Mouse (Mus musculus) right cerebral cortex, postnatal 10 days (tissue): ENCODE results near the gene Zcwpw1.

Source experiments
- DNase-seq, 2 experiments: peaks; one replicate each; pipeline ENCODE4 v3.0.0; 2021; ENCODE audit warnings: low spot score in 2 of 2

Gene Zcwpw1

GRCm38 (mm10) chr5:137784546-137784945 lies 3.1 kb upstream of the Zcwpw1 start:
- peak in 1 of 2 experiments; percentile 36 for DNase-seq

DNA sequence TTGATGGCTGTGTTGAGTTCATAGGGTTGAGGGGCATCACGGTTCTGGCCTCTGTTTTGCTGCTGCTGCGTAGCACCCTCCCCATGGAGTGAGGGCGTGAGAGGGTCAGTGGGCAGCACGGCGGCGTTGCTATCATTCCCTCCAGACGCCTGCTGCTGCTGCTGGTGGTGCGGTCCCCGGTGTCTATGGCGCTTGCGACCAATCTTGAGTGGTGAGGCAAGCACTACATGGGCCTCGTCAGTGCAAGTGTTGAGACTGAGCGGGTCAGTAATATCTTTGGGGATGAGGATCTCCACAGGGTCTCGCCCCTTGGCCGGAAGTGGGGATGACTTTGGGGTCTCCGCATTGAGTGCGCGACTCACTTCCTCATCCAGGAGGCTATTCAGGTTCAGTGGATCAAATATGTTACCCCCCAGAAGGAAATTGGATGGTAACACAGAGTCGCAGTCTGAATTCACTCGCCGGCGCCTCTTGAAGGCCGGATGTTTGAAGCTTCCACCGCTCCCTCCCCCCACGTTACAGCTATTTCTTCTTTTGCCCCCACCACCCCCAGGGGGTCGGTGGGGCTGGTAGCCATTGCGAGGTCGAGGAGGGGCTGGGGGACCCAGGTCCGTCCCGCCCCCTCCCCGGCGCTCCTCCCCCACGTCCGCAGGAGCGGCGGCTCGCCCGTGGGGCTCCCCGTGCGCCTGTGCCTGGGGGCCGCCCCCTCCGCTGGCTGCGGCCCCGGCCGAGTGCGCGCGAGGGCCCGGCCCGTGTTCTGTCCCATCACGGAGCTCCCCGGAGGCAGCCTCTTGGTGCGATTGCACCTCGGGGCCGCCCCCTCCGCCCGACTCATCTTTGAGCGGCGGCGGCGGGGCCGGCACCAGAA lies 2.2 kb upstream of the Zcwpw1 start:
- peak; percentile 58 to 69 for DNase-seq

- peak; percentile 100 for DNase-seq
Observed at GRCm38 (mm10) chr5:137786109-137786942, 1.3 kb upstream of the Zcwpw1 start.

DNA sequence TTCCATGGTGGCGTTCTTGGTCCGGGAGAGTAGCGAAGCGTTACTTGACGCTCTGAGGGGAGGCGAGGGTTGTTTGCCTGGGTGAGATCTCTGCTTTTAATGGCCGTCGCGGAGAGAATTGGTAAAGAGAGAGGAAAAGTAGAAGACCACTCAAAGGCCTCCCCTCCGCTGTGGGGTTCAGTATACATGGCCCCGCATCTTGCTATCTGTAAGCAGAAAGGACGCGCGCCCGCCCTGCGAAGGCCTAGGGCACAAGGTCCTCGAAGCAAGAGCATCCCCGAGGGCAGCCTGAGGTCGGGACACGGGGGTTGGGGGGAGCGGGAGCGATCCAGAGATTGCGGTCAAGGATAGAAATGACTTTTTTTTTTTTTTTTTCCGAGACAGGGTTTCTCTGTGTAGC lies 573 bp downstream of the Zcwpw1 start:
- peak; percentile 59 to 72 for DNase-seq

- no peak for DNase-seq
Observed at GRCm38 (mm10) chr5:137788946-137789531, 1.4 kb downstream of the Zcwpw1 start.

DNA sequence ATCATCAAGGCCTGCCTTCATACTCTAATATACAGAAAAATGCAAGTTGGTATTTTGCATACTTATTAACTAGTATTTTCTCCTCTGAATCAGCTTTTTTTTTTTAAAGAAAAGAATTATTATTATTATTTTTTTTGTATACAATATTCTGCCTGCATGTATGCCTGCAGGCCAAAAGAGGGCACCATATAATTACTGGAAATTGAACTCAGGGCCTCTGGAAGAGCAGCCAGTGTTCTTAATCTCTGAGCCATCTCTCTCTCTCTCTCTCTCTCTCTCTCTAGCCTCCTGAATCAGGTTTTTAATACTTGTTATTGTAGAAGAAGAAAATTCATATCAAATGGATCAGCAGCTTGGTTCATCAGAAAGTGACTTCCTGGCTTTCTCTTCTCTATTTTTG lies 4.0 kb downstream of the Zcwpw1 start:
- no peak for DNase-seq

- no peak for DNase-seq
Observed at GRCm38 (mm10) chr5:137796606-137797005, 9.0 kb downstream of the Zcwpw1 start.

- no peak for DNase-seq
Observed at GRCm38 (mm10) chr5:137800917-137801316, 13.3 kb downstream of the Zcwpw1 start.

DNA sequence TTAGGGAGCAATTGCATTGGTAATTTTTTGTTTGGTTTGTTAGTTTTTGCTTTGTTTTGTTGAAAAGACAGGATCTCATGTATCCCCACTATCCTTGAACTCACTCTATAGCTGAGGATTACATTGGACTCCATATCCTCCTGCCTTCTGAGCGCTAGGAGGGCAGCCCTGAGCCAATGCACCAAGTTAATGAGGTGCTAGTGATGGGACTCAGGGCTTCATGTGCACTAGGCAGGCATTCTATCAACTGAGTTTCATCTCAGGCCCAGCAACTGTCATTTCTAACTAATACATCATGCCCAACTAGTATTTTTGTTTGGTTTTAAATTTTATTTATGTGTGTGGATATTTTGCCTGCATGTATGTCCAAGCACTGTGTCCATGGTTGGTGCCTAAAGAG lies 18.6 kb downstream of the Zcwpw1 start:
- no peak for DNase-seq

- DNase-seq = no peak
Observed at GRCm38 (mm10) chr5:137808316-137808715, 20.7 kb downstream of the Zcwpw1 start.

DNA sequence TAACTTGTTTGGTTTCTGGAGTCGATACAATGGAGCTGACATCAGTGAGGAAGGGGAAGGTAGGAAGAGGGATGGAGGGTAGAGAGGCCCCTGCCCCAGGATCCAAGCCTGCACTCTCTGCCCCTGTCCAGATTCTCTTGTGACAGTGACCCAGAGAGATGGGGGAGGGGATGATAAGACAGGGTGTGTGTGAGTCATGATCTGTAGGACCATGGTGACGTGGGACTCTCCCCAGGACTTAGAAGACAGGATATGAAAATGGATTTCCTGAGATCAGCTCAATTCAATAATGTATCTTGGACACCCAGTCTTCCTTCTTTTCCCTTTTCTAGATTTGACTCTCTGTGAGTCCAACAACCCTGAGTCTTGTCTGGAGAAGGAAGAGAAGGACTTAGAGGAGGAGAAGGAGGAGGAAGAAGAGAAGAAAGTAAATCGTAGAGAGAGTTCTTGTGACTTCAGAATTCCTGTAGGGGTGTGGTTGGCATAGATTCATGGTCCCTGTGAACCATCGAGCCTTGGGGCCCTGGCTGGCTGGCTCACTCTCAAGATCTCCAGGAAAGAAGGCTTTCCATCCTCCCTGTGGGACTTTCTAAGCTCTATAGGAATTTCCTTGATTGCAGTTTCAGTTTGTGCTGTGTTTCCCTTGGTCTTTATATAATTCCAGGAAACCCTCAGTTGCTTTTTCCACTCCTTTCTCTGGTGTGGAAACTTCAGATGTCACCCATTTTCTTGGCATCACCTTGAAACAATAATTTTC lies 30.0 kb downstream of the Zcwpw1 start:
- DNase-seq = no peak

GRCm38 (mm10) chr5:137822126-137822525 lies 34.5 kb downstream of the Zcwpw1 start:
- DNase-seq = no peak

DNA sequence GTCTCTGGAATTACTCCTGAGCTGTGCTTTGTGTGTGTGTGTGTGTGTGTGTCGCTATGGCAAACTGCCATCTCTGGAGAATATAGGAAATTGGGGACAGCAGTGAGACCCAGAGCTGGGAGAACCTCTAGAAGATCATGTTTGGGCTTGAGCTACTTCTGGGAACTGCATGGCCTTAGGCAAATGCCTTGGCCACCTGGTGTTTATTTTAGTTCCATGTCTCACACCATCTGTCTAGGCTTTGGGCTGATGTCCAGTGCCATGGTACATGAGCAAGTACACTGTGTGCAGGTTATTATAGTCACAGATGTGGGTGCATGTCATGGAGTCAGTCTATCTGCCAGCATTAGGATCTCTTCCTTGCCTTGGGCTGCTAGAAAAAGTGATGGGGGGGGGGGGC lies 35.0 kb downstream of the Zcwpw1 start:
- DNase-seq = no peak

GRCm38 (mm10) chr5:137823455-137824045 lies 36.0 kb downstream of the Zcwpw1 start:
- no peak for DNase-seq

GRCm38 (mm10) chr5:137825030-137825429 lies 37.4 kb downstream of the Zcwpw1 start:
- DNase-seq = no peak

DNA sequence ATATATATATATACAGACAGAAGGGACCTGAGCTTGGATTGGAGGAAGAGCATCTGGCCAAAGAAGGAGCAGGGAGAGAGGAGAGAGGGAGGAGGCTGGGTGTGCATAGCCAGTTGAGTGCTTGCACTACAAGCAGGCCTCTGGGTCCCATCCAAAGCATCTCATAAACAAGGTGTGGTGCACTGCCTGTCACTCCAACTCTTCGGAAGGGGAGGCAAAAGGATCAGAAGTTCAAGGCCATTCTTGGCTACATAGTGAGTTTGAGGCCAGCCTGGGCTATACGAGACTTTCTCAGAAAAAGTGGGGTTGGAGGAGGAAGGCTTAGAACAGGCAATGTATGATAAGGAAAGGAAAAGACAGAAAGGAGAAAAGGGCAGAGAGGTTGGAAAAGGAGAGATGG lies 38.4 kb downstream of the Zcwpw1 start:
- no peak for DNase-seq

- DNase-seq = no peak
Observed at GRCm38 (mm10) chr5:137826421-137826820, 38.8 kb downstream of the Zcwpw1 start.

DNA sequence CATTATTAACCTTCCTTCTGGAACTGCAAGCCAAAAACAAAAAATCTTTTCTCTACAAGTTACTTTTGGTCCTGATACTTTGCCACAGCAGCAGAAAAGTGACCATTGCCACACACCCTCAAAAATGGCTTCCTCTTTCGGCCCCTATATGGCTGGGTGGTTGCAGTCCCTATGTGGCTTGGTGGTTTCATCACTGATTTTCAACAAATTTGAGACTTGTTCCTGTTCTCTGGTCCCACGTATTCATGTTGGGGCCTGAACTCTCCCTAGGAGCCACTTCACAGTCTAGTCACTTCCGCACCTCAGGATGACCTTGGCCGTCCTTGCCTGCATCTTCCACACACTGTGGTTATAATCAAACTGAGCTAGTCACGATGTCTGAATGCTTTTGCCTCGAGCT lies 41.1 kb downstream of the Zcwpw1 start:
- DNase-seq = no peak

DNA sequence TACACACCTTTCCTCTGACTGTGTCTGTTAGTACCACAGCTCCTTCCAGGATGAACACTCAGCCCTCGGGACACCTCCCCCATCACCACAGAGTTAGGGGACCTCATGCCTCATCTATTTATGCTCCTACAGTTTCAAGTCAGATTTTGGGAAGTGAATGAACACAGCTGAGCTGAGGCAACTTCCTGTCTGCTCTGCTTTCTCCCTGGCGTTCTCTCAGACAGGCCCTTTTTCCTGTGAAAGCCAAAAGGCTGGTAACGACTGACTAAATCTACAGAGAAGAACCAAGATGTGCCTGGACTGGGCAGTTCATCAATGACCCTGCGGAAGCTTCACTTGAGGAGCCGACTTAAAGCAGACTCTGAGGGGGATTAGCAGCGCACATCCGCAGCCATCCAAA lies 42.6 kb downstream of the Zcwpw1 start:
- peak; percentile 28 to 32 for DNase-seq

DNA sequence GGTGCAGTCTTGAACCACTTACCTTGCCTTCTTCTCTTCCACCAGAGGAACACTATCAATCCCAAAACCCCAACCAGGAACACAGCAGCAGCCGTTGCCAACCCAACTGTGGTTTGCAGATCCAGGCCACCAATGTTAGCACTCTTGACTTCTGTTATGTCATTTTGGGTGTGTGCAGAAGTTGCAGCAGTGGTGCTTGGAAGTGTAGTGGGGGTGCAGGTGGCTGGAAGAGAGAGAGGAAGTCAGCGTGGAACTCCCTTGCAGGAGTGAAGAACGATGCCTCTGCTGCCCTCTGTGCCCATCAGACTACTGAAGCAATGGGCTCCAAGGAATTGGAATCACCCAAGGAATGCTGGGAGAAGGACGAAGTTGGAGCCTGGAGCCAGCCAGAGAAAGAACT lies 43.5 kb downstream of the Zcwpw1 start:
- DNase-seq = no peak

- DNase-seq = no peak
Observed at GRCm38 (mm10) chr5:137831506-137831905, 43.9 kb downstream of the Zcwpw1 start.
